Mouse (Mus musculus) lung, embryonic 15.5 days (tissue): ENCODE results near the gene Gpd1. TPM values are rescaled to one million over a fixed set of nuclear protein-coding genes. Genes with fewer than 3 reads are reported as not detected.
A peak's percentile ranks its signal among the peaks of the same experiment; 100 is the strongest.

Experiments used
- ATAC-seq: fragments of 200-750 bp; cut with Nextera tagmentation; 2 replicates; pipeline ENCODE4 v1.8.0; 2017; ENCODE audit warnings: moderate number of reproducible peaks, borderline replicate concordance; ENCODE audit not compliant: low FRiP score, low TSS enrichment; ENCODE audit errors: extremely low read depth
- H3K27ac ChIP-seq: fragments of 300-500 bp; sonication (generic); 2 replicates; pipeline ENCODE4 v1.5.1; 2015; ENCODE audit warnings: moderate library complexity, mild to moderate bottlenecking, inconsistent platforms
- H3K27me3 ChIP-seq: fragments of 300-500 bp; sonication (generic); 2 replicates; pipeline ENCODE4 v1.6.1; 2015; ENCODE audit warnings: inconsistent platforms
- H3K36me3 ChIP-seq: fragments of 300-500 bp; sonication (generic); 2 replicates; pipeline ENCODE4 v1.6.1; 2015; ENCODE audit warnings: inconsistent platforms
- H3K4me1 ChIP-seq: fragments of 300-500 bp; sonication (generic); 2 replicates; pipeline ENCODE4 v1.6.1; 2015; ENCODE audit warnings: inconsistent platforms
- H3K4me2 ChIP-seq: fragments of 300-500 bp; sonication (generic); 2 replicates; pipeline ENCODE4 v1.6.1; 2015; ENCODE audit warnings: inconsistent platforms, mild to moderate bottlenecking, moderate library complexity
- H3K4me3 ChIP-seq: fragments of 300-500 bp; sonication (generic); 2 replicates; pipeline ENCODE4 v1.5.1; 2015; ENCODE audit warnings: mild to moderate bottlenecking, inconsistent platforms
- H3K9ac ChIP-seq: fragments of 300-500 bp; sonication (generic); 2 replicates; pipeline ENCODE4 v1.6.1; 2015; ENCODE audit warnings: inconsistent platforms
- H3K9me3 ChIP-seq: fragments of 300-500 bp; sonication (generic); 2 replicates; pipeline ENCODE4 v1.6.1; 2016; ENCODE audit warnings: inconsistent platforms
- WGBS: fragments of 180-500 bp; shearing (Covaris S2); methylation state at CpG from one replicate; pipeline ENCODE4 v1.1.7; 2015; 5-methylcytosine and 5-hydroxymethylcytosine counted together
- polyA plus RNA-seq: library from polyadenylated mRNA; unstranded; fragments of >200 nt; fragmentation: Nextera tagmentation; extraction: Ambion mirVana; gene quantifications from 2 replicates; pipeline ENCODE4 v1.2.1, GENCODE M21; 2015

The Gpd1 gene
- polyA plus RNA-seq, 1 experiment from 2014 or later = 0.82 TPM

GRCm38 (mm10) chr15:99703104-99703503 is 14.2 kb upstream of the Gpd1 start:
- H3K4me3 ChIP-seq = peak overlapping the region; percentile 85
- H3K9me3 ChIP-seq = no peaks in the 10 kb centered on the region
- 59% methylated on average over 9 of the region's 9 CpGs for WGBS
- H3K9ac ChIP-seq = peak overlapping the region; percentile 99
- no peak for ATAC-seq
- peak overlapping the region; percentile 76 for H3K4me2 ChIP-seq
- peaks cover 34% of the 10 kb centered on the region for H3K36me3 ChIP-seq
- H3K4me1 ChIP-seq = peaks cover 23% of the 10 kb centered on the region
- H3K27me3 ChIP-seq = no peaks in the 10 kb centered on the region; the same call in 1 of the 2 replicates
- H3K27ac ChIP-seq = peak overlapping the region; percentile 97; the same call in 1 of the 2 replicates

GRCm38 (mm10) chr15:99703676-99704040 is 13.7 kb upstream of the Gpd1 start:
- 76% methylated on average over 5 of the region's 5 CpGs for WGBS
- H3K36me3 ChIP-seq = peaks cover 40% of the 10 kb centered on the region
- H3K9me3 ChIP-seq = no peaks in the 10 kb centered on the region
- peak overlapping the region; percentile 85; the same call in 1 of the 2 replicates for H3K4me3 ChIP-seq
- peaks cover 23% of the 10 kb centered on the region for H3K4me1 ChIP-seq
- H3K9ac ChIP-seq = 0 out of 2 replicates have a peak overlapping the region, but pooled peaks have one; percentile 4
- peak overlapping the region; percentile 76 for H3K4me2 ChIP-seq
- H3K27me3 ChIP-seq = no peaks in the 10 kb centered on the region; the same call in 1 of the 2 replicates
- H3K27ac ChIP-seq = peak overlapping the region; percentile 97; the same call in 1 of the 2 replicates
- ATAC-seq = no peak

- H3K9me3 ChIP-seq = no peaks in the 10 kb centered on the region
- H3K27ac ChIP-seq = peak overlapping the region; percentile 41
- peaks cover 45% of the 10 kb centered on the region for H3K36me3 ChIP-seq
- no peaks in the 10 kb centered on the region; the same call in 1 of the 2 replicates for H3K27me3 ChIP-seq
- H3K4me1 ChIP-seq = peaks cover 23% of the 10 kb centered on the region
- 0 out of 2 replicates have a peak overlapping the region, but pooled peaks have one; percentile 15 for H3K9ac ChIP-seq
- WGBS = 54% methylated on average over 23 of the region's 23 CpGs
- no peak for ATAC-seq
- H3K4me3 ChIP-seq = no peak overlapping the region
- H3K4me2 ChIP-seq = peak overlapping the region; percentile 76
These were observed 13.2 kb upstream of the Gpd1 start for GRCm38 (mm10) chr15:99704041-99704681.

GRCm38 (mm10) chr15:99704881-99705280 is 12.4 kb upstream of the Gpd1 start:
- no peak overlapping the region for H3K4me3 ChIP-seq
- no peak overlapping the region for H3K9ac ChIP-seq
- peaks cover 52% of the 10 kb centered on the region for H3K36me3 ChIP-seq
- no peaks in the 10 kb centered on the region for H3K9me3 ChIP-seq
- WGBS = 77% methylated on average over 7 of the region's 7 CpGs
- H3K27me3 ChIP-seq = no peaks in the 10 kb centered on the region
- 0 out of 2 replicates have a peak overlapping the region, but pooled peaks have one; percentile 76 for H3K4me2 ChIP-seq
- peaks cover 23% of the 10 kb centered on the region for H3K4me1 ChIP-seq
- H3K27ac ChIP-seq = peak overlapping the region; percentile 41
- ATAC-seq = no peak

- peaks cover 59% of the 10 kb centered on the region for H3K36me3 ChIP-seq
- peak within 1 kb of the TSS; percentile 41 for H3K27ac ChIP-seq
- H3K4me1 ChIP-seq = peaks cover 23% of the 10 kb centered on the region
- H3K27me3 ChIP-seq = no peaks in the 10 kb centered on the region
- 69% methylated on average over 11 of the region's 11 CpGs for WGBS
- peak within 1 kb of the TSS; percentile 76 for H3K4me2 ChIP-seq
- no peak within 1 kb of the TSS for H3K4me3 ChIP-seq
- H3K9me3 ChIP-seq = no peaks in the 10 kb centered on the region
- ATAC-seq = no peak
- H3K9ac ChIP-seq = 0 out of 2 replicates have a peak within 1 kb of the TSS, but pooled peaks have one; percentile 15
These were observed 11.8 kb upstream of the Gpd1 start, which contains the start of gene Gm17349 for GRCm38 (mm10) chr15:99705440-99706048. Gene Gm17349 (minus strand): TSS chr15:99705490.

GRCm38 (mm10) chr15:99708176-99708575 is 9.1 kb upstream of the Gpd1 start:
- peaks cover 85% of the 10 kb centered on the region for H3K36me3 ChIP-seq
- whole genome bisulfite sequencing = 95% methylated on average over 13 of the region's 13 CpGs
- H3K9ac ChIP-seq = no peak overlapping the region

GRCm38 (mm10) chr15:99710221-99711190 is 6.8 kb upstream of the Gpd1 start:
- H3K36me3 ChIP-seq = peaks cover 86% of the 10 kb centered on the region
- H3K27ac ChIP-seq = no peak overlapping the region
- no peak overlapping the region for H3K4me3 ChIP-seq
- WGBS = 82% methylated on average over 10 of the region's 10 CpGs
- no peaks in the 10 kb centered on the region for H3K4me1 ChIP-seq
- no peaks in the 10 kb centered on the region for H3K9me3 ChIP-seq
- no peak overlapping the region for H3K4me2 ChIP-seq
- no peak overlapping the region for H3K9ac ChIP-seq
- no peaks in the 10 kb centered on the region for H3K27me3 ChIP-seq
- ATAC-seq = no peak

More at GRCm38 (mm10) chr15:99708176-99708575, 9.1 kb upstream of the Gpd1 start:
- Histone ChIP-seq H3K4me1 (peaks cover 12% of the 10 kb centered on the region), H3K9me3 (no peaks in the 10 kb centered on the region), H3K4me2 (no peak overlapping the region), H3K27ac (no peak overlapping the region), H3K27me3 (no peaks in the 10 kb centered on the region), H3K4me3 (no peak overlapping the region)
- ATAC-seq = no peak

- no peak overlapping the region for H3K27ac ChIP-seq
- no peak for ATAC-seq
- 58% methylated on average over 3 of the region's 3 CpGs for WGBS
- H3K9me3 ChIP-seq = no peaks in the 10 kb centered on the region
- H3K4me2 ChIP-seq = no peak overlapping the region
- 0 out of 2 replicates have a peak, but pooled peaks cover 2% of the 10 kb centered on the region for H3K4me1 ChIP-seq
- H3K9ac ChIP-seq = no peak overlapping the region
- H3K4me3 ChIP-seq = no peak overlapping the region
- no peaks in the 10 kb centered on the region for H3K27me3 ChIP-seq
- H3K36me3 ChIP-seq = peaks cover 79% of the 10 kb centered on the region
These were observed 5.8 kb upstream of the Gpd1 start for GRCm38 (mm10) chr15:99711491-99711890.

GRCm38 (mm10) chr15:99712666-99713559 is 4.4 kb upstream of the Gpd1 start:
- Histone ChIP-seq H3K9me3 (no peaks in the 10 kb centered on the region), H3K4me1 (0 out of 2 replicates have a peak, but pooled peaks cover 2% of the 10 kb centered on the region), H3K9ac (no peak overlapping the region), H3K27me3 (no peaks in the 10 kb centered on the region), H3K4me3 (no peak overlapping the region), H3K27ac (no peak overlapping the region), H3K4me2 (no peak overlapping the region), H3K36me3 (peaks cover 66% of the 10 kb centered on the region)
- WGBS = 70% methylated on average over 13 of the region's 13 CpGs
- no peak for ATAC-seq

- WGBS = 86% methylated on average over 3 of the region's 3 CpGs
- Histone ChIP-seq H3K9ac (no peak overlapping the region), H3K4me1 (0 out of 2 replicates have a peak, but pooled peaks cover 2% of the 10 kb centered on the region), H3K36me3 (peaks cover 59% of the 10 kb centered on the region), H3K4me3 (no peak overlapping the region), H3K4me2 (no peak overlapping the region), H3K9me3 (no peaks in the 10 kb centered on the region), H3K27ac (no peak overlapping the region), H3K27me3 (no peaks in the 10 kb centered on the region)
- no peak for ATAC-seq
These were observed 3.7 kb upstream of the Gpd1 start for GRCm38 (mm10) chr15:99713569-99713968.
